Mouse (Mus musculus) brain, adult 2 months (tissue): ENCODE data around the gene Gm17324.
A peak's percentile ranks its signal among the peaks of the same experiment; 100 is the strongest.
"Not testable (repeated sequence)": the region's sequence is repeated elsewhere in the genome, so short reads cannot be mapped to it uniquely, and the experiment has no call there.

Source experiments
- DNase-seq: peaks from one replicate; pipeline ENCODE4 v3.0.0; 2011; ENCODE audit warnings: low read depth, low spot score

Gm17324 gene

GRCm38 (mm10) chr9:78447973-78448873 is at the start of gene Gm17324, which contains the start of gene Mto1:
TSS of gene Gm17324 (minus strand) at chr9:78448786.
TSS of gene Mto1 (plus strand) at chr9:78448208.
- peak; percentile 97 for DNase-seq

DNA sequence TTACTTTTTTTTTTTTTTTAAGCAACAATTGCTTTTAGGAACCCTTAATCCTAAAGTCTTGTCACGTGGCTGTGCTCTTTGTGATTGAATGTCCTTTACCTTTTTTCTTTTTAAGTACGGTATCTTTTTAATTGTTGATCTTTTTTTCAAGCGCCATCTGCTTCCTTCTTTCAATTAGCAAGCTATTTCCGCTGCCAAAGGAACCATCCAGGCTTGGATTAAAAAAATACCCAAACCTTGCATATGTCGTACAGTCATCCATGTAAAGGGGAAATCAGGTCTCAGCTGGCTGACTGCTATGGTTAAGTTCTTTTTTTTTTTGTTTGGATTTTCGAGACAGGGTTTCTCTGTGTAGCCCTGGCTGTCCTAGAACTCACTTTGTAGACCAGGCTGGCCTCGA is 44.6 kb upstream of the Gm17324 start:
- DNase-seq = peak; percentile 70

GRCm38 (mm10) chr9:78492254-78492653 is 43.7 kb upstream of the Gm17324 start:
- no peak for DNase-seq

- DNase-seq = no peak
These were observed 42.6 kb upstream of the Gm17324 start for GRCm38 (mm10) chr9:78491169-78491568.

DNA sequence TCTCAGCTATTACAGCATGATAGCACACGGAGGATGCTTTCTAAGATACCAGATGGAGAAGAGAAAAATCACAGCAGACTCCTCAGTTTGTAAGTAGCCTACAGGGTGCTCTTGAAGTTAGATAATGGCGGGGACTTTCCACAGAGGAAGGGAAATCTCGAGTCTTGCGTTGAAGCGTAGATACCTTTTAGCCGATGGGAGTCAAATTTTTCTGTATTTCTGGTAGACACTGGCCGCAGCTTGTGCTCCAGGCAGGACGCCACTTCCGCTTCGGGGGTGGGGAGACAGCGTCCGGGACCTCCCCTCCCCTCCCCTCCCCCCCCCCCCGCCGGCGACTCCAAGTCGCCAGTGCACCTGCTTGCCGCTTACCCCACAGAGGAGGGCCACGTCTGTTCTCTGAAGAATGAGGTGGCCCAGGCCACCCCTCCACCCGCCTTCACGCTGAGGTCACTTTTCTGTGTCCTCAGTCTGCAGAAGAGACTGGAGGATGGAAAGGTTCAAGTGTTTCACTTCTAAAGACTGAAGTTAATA is 40.4 kb upstream of the Gm17324 start, which contains the start of gene Eef1a1:
TSS of gene Eef1a1 (minus strand) at position 262 of the 531 bp plus-strand sequence.
- DNase-seq = peak; percentile 70

DNA sequence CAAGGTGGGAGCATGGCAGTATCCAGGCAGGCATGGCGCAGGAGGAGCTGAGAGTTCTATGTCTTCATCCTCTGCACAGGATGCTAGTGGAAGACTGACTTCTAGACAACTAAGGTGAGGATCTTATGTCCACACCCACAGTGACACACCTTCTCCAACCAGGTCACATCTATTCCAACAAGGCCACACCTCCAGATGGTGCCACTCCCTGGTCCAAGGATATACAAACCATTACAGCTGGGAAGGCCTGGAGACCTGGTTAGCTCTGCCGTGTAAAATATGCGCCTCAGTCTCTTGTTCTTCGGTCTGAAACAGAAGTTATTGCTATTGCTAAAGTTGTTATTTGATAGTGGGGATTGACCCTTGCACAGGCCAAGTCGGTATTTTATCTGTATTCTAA is 39.4 kb upstream of the Gm17324 start:
- DNase-seq = not testable (repeated sequence)

GRCm38 (mm10) chr9:78484660-78485059 is 36.1 kb upstream of the Gm17324 start:
- DNase-seq = no peak

GRCm38 (mm10) chr9:78482386-78482785 is 33.8 kb upstream of the Gm17324 start:
- DNase-seq = no peak

- DNase-seq = peak; percentile 99
These were observed 33.1 kb upstream of the Gm17324 start for GRCm38 (mm10) chr9:78481423-78482331.

- DNase-seq = peak; percentile 89
These were observed 32.2 kb upstream of the Gm17324 start for GRCm38 (mm10) chr9:78480706-78481358.

DNA sequence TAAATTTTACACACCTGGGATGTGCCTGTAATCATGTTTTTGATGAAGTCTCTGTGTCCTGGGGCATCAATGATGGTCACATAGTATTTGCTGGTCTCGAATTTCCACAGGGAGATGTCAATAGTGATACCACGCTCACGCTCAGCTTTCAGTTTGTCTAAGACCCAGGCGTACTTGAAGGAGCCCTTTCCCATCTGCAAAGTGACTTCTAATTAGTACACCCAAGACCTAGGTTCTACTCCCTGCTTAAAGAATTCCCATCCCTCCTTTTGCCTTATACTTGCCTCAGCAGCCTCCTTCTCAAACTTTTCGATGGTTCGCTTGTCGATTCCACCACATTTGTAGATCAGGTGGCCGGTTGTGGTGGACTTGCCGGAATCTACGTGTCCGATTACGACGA is 31.6 kb upstream of the Gm17324 start:
- DNase-seq = not testable (repeated sequence)

GRCm38 (mm10) chr9:78479308-78479707 is 30.7 kb upstream of the Gm17324 start:
- DNase-seq = not testable (repeated sequence)

- not testable (repeated sequence) for DNase-seq
These were observed 29.5 kb upstream of the Gm17324 start for GRCm38 (mm10) chr9:78478009-78478605.

DNA sequence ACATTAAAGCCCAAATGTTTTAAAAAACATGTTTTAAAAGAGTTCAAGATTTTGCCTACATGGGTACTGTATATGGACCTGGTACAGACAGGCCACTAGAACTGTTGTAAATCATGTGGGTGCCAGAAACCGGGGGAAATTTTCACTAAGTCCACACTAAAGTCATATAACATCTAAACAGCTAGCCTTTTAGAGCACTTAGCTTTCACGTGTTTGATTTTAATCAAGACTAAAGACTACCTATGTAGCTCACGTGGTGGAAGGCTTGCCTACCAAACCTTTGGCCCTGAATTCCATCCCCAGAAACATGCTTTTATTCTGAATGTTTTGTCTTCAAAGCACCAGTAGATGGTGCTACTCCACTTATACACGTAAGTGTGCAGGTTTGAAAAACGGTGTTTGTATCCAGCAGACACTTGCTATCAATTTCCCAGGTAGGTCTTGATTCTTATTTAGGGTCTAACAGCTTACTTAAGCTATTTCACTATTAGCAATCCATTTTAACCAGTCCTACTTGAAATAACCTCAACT is 28.5 kb upstream of the Gm17324 start:
- peak; percentile 78 for DNase-seq

GRCm38 (mm10) chr9:78476531-78477020 is 28.0 kb upstream of the Gm17324 start:
- no peak for DNase-seq

- DNase-seq = no peak
These were observed 27.3 kb upstream of the Gm17324 start for GRCm38 (mm10) chr9:78475873-78476272.

- DNase-seq = no peak
These were observed 26.8 kb upstream of the Gm17324 start for GRCm38 (mm10) chr9:78475383-78475780.

- DNase-seq = no peak
These were observed 26.3 kb upstream of the Gm17324 start for GRCm38 (mm10) chr9:78474771-78475382.

DNA sequence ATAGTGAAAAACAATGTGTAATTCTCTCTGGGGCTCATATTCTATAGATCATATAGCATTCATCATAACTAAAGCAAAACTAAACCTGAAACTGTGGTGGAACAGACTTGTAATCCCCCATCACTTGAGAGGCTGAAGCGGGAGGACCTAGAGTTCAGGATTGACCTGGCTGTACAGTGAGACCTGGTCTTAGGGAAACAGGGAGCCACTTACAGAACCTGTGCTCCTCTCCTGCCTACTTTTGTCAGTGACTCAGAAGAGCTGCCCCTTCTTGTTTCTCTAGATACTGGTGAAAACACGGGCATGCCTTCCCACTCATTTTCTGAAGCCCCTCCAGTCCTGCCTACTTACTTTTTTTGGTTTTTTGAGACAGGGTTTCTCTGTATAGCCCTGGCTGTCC is 25.7 kb upstream of the Gm17324 start:
- DNase-seq = no peak

DNA sequence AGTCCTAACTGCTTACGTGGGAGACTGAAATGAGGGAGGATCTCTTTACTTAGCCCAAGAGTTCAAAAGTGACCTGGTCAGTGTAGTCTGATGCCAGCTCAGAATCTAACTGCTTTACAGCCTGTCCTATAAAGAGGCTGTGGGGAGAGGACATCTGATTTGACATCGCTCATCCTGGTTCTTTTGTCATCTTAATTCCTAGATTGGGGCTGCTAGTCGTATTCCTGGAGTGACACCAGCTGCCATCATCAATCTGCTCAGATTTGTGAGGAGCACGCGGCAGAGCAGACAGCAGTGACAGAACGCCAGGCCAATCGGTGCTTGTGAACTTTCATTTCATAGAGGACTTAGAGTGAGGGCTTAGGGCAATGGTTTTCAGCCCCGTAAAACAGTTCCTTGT is 25.0 kb upstream of the Gm17324 start:
- DNase-seq = no peak
